Mouse (Mus musculus) limb, embryonic 14.5 days (tissue): ENCODE data around the gene Ccr7. TPM values are rescaled to one million over a fixed set of nuclear protein-coding genes. Genes with fewer than 3 reads are reported as not detected.

Source experiments
- ATAC-seq: fragments of 200-750 bp; cut with Nextera tagmentation; 2 replicates; pipeline ENCODE4 v1.8.0; 2017; ENCODE audit warnings: low read depth, moderate number of reproducible peaks, moderate TSS enrichment; ENCODE audit not compliant: low FRiP score
- DNase-seq: peaks from one replicate; pipeline ENCODE4 v3.0.0-alpha.2; 2015; ENCODE audit warnings: low spot score
- H3K27ac ChIP-seq: fragments of 300-500 bp; sonication (generic); replicated peaks from 2 replicates; pipeline ENCODE4 v1.5.1; 2014; ENCODE audit warnings: low read depth, mild to moderate bottlenecking, low read length, moderate library complexity, mixed read lengths
- H3K27me3 ChIP-seq: fragments of 300-500 bp; sonication (generic); 2 replicates; pipeline ENCODE4 v1.6.1; 2014; ENCODE audit warnings: low read length, mixed read lengths; ENCODE audit not compliant: control insufficient read depth, insufficient read depth
- H3K36me3 ChIP-seq: fragments of 300-500 bp; sonication (generic); 2 replicates; pipeline ENCODE4 v1.6.1; 2014; ENCODE audit warnings: mild to moderate bottlenecking, low read length, moderate library complexity, mixed read lengths; ENCODE audit not compliant: control insufficient read depth, insufficient read depth
- H3K4me1 ChIP-seq: fragments of 300-500 bp; sonication (generic); 2 replicates; pipeline ENCODE4 v1.6.1; 2014; ENCODE audit warnings: antibody characterized with exemption, low read length, mixed read lengths; ENCODE audit not compliant: control insufficient read depth, insufficient read depth
- H3K4me2 ChIP-seq: fragments of 300-500 bp; sonication (generic); replicated peaks from 2 replicates; pipeline ENCODE4 v1.6.1; 2014; ENCODE audit warnings: low read depth, mild to moderate bottlenecking, low read length, moderate library complexity; ENCODE audit not compliant: severe bottlenecking
- H3K4me3 ChIP-seq: fragments of 300-500 bp; sonication (generic); replicated peaks from 2 replicates; pipeline ENCODE4 v1.5.1; 2014; ENCODE audit warnings: low read length
- H3K9ac ChIP-seq: fragments of 300-500 bp; sonication (generic); 2 replicates; pipeline ENCODE4 v1.6.1; 2014; ENCODE audit warnings: mild to moderate bottlenecking, low read depth, low read length, moderate library complexity; ENCODE audit not compliant: severe bottlenecking
- H3K9me3 ChIP-seq: fragments of 300-500 bp; sonication (generic); 2 replicates; pipeline ENCODE4 v1.6.1; 2016; ENCODE audit warnings: low read length; ENCODE audit not compliant: control insufficient read depth
- POLR2A ChIP-seq: fragments of 200-500 bp; IDR thresholded peaks from 2 replicates; pipeline ENCODE4 v1.8.0; 2012; ENCODE audit warnings: inconsistent platforms, mild to moderate bottlenecking, moderate library complexity, borderline replicate concordance; ENCODE audit not compliant: insufficient read depth, insufficient read length; ENCODE audit errors: extremely low read depth
- WGBS: fragments of 180-500 bp; shearing (Covaris S2); extraction: QIAGEN DNeasy Blood & Tissue Kit; methylation state at CpG from one replicate; pipeline ENCODE4 v1.1.7; 2014; 5-methylcytosine and 5-hydroxymethylcytosine counted together
- polyA plus RNA-seq, 2 experiments: library from polyadenylated mRNA; depleted of rRNA in 1 of 2; stranded (reverse) in 1 of 2; unstranded in 1 of 2; fragments of >200 nt; fragmentation: Nextera tagmentation in 1 of 2; extraction: Ambion mirVana in 1 of 2; gene quantifications; 2 replicates each; pipeline versions ENCODE4 v1.2.1 to v1.2.3; 2012 to 2014

Ccr7 gene
- polyA plus RNA-seq, 2 experiments: 0.65 to 0.94 TPM

- peaks cover 10% of the 10 kb centered on the region; the same call in 1 of the 2 replicates for H3K4me1 ChIP-seq
- no peak overlapping the region for H3K9ac ChIP-seq
- DNase-seq (no peak), ATAC-seq (no peak)
- no peaks in the 10 kb centered on the region for H3K36me3 ChIP-seq
- TF ChIP-seq POLR2A: no peak
- H3K27me3 ChIP-seq: no peaks in the 10 kb centered on the region
- H3K4me2 ChIP-seq: no peak overlapping the region
- WGBS: 14% methylated on average over 3 of the region's 3 CpGs
- no peaks in the 10 kb centered on the region for H3K9me3 ChIP-seq
- peak overlapping the region; percentile 46; the same call in 1 of the 2 replicates for H3K27ac ChIP-seq
- H3K4me3 ChIP-seq: no peak overlapping the region
These were observed 41.8 kb downstream of the Ccr7 start for GRCm38 (mm10) chr11:99113111-99113510.

GRCm38 (mm10) chr11:99112700-99113099, 42.2 kb downstream of the Ccr7 start:
- no peak overlapping the region for H3K4me2 ChIP-seq
- no peaks in the 10 kb centered on the region for H3K36me3 ChIP-seq
- no peak overlapping the region for H3K9ac ChIP-seq
- H3K9me3 ChIP-seq: no peaks in the 10 kb centered on the region
- no peak for ATAC-seq
- H3K4me3 ChIP-seq: no peak overlapping the region
- H3K27ac ChIP-seq: peak overlapping the region; percentile 46; the same call in 1 of the 2 replicates
- peaks cover 10% of the 10 kb centered on the region; the same call in 1 of the 2 replicates for H3K4me1 ChIP-seq
- no peak for TF ChIP-seq POLR2A
- DNase-seq: no peak
- no peaks in the 10 kb centered on the region for H3K27me3 ChIP-seq
- 42% methylated on average over 5 of the region's 5 CpGs for WGBS

- no peak overlapping the region for H3K4me3 ChIP-seq
- H3K27me3 ChIP-seq: no peaks in the 10 kb centered on the region
- H3K9ac ChIP-seq: no peak overlapping the region
- H3K36me3 ChIP-seq: no peaks in the 10 kb centered on the region
- no peaks in the 10 kb centered on the region for H3K9me3 ChIP-seq
- 80% methylated on average over 7 of the region's 7 CpGs for WGBS
- no peak for DNase-seq
- no peak for TF ChIP-seq POLR2A
- H3K4me2 ChIP-seq: no peak overlapping the region
- ATAC-seq: no peak
- peaks cover 18% of the 10 kb centered on the region for H3K4me1 ChIP-seq
- H3K27ac ChIP-seq: no peak overlapping the region
These were observed 43.2 kb downstream of the Ccr7 start for GRCm38 (mm10) chr11:99111631-99112030.

GRCm38 (mm10) chr11:99111155-99111554, 43.7 kb downstream of the Ccr7 start:
- Histone ChIP-seq H3K4me1 (peaks cover 23% of the 10 kb centered on the region), H3K9me3 (no peaks in the 10 kb centered on the region), H3K4me2 (no peak overlapping the region), H3K27me3 (no peaks in the 10 kb centered on the region), H3K27ac (no peak overlapping the region), H3K4me3 (no peak overlapping the region), H3K9ac (no peak overlapping the region), H3K36me3 (no peaks in the 10 kb centered on the region)
- ATAC-seq (peak; percentile 35; the same call in 1 of the 2 replicates), DNase-seq (no peak)
- no peak for TF ChIP-seq POLR2A
- 53% methylated on average over 11 of the region's 11 CpGs for WGBS

GRCm38 (mm10) chr11:99110370-99111110, 44.3 kb downstream of the Ccr7 start:
- Histone ChIP-seq H3K4me2 (no peak overlapping the region), H3K4me3 (no peak overlapping the region), H3K36me3 (no peaks in the 10 kb centered on the region), H3K9me3 (no peaks in the 10 kb centered on the region), H3K27me3 (no peaks in the 10 kb centered on the region), H3K4me1 (peaks cover 28% of the 10 kb centered on the region), H3K27ac (no peak overlapping the region), H3K9ac (no peak overlapping the region)
- WGBS: 80% methylated on average over 15 of the region's 15 CpGs
- DNase-seq (no peak), ATAC-seq (no peak)
- TF ChIP-seq POLR2A: no peak
